Mouse (Mus musculus) cerebellum, postnatal 4 days (tissue): ENCODE data around the gene Stmn3.

Source experiments
- DNase-seq, 2 experiments: peaks; one replicate each; pipeline ENCODE4 v3.0.0; 2022; ENCODE audit warnings: low spot score in 2 of 2, mixed read lengths in 1 of 2

The Stmn3 gene

DNA sequence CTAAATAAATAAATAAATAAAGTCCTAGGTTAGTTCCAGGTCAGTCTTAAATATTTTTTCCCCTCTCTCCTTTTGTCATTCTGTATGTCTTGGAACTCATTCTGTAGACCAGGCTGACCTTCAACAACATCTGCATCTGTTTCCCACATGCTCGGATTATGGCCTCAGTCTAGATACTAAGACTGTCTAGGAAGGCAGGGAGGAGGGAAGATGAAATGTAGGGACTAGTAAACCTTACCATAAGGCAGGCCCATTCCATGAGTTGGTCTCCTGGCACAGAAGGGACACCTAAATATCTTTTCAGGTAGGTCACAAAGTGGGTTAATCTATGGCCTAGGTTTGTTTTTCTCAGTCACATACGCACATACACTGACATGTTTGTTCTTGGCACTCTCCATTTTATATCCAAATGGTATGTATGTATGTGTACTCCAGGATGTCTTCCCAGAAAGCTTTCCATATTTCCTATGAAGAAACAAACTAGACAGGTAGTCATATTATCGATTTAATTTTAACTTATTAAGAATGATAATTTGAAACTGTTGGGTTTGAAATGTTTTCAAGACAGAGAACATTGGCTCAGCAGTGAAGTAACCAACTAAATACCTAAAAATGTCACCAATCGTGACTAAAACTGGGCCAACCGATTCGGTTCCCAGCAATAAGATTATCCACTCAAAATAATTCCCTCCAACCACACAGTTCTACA is 27.5 kb downstream of the Stmn3 start:
- no peak for DNase-seq

DNA sequence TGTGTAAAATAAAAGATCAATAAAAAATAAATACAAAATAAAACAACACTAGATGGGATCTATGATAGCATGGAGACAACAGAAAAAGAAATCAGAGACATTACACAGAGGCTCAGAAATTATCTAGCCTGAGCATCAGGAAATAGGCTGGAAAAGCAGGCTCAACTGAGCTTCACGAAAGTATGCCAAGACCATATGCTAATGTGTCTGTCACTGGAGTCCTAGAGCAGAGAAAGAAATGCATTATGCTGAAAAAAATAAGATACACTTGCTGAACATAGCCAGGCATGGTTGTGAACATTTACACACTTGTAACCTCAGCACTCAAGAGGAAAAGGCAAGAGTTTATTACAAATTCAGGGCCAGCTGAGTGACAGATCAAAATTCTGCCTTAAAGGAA is 34.3 kb downstream of the Stmn3 start:
- no peak for DNase-seq

DNA sequence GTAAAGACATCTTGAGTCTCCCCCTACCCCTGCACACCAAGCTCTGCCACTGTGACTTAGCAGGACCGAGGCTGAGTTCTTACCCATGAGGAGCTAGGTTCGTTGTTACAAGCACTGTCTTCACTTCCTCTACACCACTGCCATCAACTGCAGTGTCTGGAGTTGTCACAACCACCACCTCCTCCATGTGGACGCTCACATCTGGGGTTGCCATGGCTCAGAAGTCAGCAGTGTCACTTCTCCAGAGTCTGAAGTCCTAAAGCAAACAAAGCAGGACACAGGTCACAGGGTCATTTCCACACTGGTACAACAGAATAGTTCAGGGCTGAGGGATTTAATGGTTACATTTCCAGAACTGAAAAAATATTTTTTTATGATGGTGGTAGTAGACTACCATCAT is 36.4 kb downstream of the Stmn3 start:
- no peak for DNase-seq

DNA sequence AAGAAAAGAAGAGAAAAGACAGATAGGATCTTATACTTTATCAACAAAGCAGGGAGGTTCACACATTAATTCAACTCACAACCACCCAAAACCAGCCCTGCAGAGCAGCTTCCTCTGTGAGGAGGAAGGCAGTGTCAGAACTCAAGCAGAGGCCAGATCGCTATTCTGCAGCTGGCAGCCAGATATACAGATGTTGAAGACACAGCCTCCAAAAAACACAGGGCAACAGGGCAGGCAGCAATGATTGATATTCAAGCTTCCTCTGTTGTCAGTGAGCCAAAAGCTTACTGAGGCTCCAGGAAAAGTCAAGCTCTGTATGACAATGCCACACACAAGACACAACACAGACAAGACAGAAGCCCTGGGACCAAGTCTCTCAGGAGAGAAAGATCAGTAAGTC is 37.5 kb downstream of the Stmn3 start:
- no peak for DNase-seq

DNA sequence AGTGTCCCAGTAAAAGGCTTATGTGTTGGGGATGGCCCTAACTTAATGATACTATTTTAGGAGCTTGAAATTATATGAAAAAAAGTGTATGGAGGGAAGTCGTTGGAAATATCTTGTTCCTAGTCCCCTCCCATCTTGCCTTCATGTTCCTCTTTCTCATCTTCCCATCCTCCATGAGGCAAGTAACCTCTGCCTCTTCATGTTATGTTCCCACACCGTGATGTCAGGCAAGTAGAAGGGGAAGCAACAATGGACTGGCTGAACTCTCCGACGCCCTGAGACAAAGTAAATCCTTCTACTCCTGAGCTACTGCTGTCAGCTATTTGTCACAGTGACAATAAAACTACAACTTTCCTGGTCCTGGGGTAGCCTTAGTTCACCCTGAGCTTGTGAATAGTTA is 39.7 kb downstream of the Stmn3 start:
- DNase-seq = no peak

DNA sequence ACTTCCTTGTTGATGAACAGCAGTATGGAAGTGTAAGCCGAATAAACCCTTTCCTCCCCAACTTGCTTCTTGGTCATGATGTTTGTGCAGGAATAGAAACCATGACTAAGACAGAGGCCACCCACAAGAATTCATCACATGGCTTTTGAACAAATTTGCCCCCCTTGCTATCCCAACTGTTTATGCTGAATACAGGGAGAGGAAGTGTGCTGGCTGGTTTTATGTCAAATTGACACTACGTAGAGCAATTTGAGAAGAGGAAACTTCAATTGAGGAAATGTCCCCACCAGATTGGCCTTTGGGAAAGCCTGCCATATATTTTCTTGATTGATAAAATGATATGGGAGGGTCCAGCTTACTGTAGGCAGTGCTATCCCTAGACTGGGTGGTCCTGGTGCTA is 40.5 kb downstream of the Stmn3 start:
- DNase-seq = no peak

DNA sequence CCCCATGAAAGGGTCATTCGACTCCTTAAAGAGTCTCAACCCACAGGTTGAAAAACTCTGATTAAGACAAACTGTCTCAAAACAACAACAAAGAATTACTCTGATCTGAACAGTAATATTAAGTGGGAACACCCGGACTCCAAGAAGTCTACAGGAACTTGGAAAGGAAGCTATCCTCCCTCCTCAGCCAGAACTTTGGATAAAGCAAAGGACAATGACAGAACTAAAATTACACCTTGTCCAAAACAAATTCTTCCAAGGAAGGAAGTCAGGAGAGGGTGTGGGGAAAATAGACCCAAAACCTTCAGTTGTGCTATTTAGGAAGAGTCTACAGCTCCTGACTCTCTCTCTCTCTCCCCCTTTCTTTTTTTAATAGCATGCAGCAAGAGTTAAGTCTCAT is 42.2 kb downstream of the Stmn3 start:
- DNase-seq = no peak

DNA sequence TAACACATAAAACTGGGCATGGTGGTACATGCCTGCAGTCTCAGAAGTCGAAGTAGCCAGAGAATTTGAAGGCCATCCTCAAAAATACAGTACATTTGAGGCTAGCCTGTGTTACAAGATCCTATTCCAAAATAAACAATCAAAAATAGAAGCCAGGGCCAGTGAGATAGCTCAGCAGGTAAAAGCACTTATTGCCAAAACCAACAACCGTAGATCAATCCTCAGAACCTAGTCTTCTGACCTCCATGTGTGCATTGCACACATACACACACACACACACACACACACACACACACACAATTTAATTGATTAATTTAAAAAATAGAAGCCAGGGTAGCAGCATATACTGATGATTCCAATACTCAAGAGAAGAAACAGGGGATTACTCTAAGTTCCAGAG is 47.5 kb downstream of the Stmn3 start:
- DNase-seq = no peak
